Mouse (Mus musculus) thymus, postnatal 36 days (tissue): ENCODE data around the gene Luzp4.
"Not testable (repeated sequence)": the region's sequence is repeated elsewhere in the genome, so short reads cannot be mapped to it uniquely, and the experiment has no call there.

ENCODE experiments used
- DNase-seq, 2 experiments: peaks; one replicate each; pipeline ENCODE4 v3.0.0; 2022; ENCODE audit warnings: mixed read lengths in 2 of 2

Gene Luzp4

GRCm38 (mm10) chrX:148857340-148857739 lies at the start of gene Luzp4:
Luzp4 (plus strand) TSS chrX:148857640.
- not testable (repeated sequence) for DNase-seq

DNA sequence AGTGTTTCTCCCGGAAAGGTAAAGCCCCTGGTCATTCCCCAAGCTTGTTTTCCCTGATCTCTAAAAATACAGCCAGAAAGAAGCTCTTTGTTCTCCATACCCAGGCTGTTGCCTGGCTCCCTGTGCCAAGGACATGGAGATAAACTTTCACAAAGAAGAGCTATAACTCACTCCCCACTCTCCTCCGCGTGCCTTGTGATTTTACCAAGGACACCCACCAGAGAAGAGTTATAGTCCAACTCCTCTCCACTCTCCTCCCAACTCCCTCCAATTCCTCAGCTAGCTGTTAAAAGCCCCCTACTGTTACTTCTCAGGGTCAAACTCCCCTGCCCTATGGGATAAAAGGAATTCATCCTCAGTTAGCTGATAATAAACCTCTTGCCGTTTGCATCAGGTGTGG lies 15.6 kb upstream of the Luzp4 start:
- DNase-seq = not testable (repeated sequence)
